14 mouse cellular contexts compared by ENCODE assay signal in genomic region chr15:12340536-12341400, GRCm38 (mm10). TPM values are rescaled to one million over a fixed set of nuclear protein-coding genes. Genes with fewer than 3 reads are reported as not detected.
A peak's percentile ranks its signal among the peaks of the same experiment; 100 is the strongest.
DNase-seq lines count a peak whose midpoint lies in the region; ATAC-seq and TF ChIP-seq lines count a peak whose summit lies in the region.
"Had no signal": no experiment of that assay in that cellular context is flagged by ENCODE, and none has a peak within 500 bp of the region (broad histone marks: within the 10 kb centered on the region; RNA-seq: fewer than 3 reads in every experiment).

No protein-coding gene starts in this region.

- TF ChIP-seq EP300 in lung, postnatal 0 days (IDR thresholded peaks at IDR 0.05), result no peak

- peak; percentile 13 for DNase-seq in embryo, embryonic 10.5 days (ENCODE audit: low spot score)
- DNase-seq in embryo, embryonic 11 days, result no peak
- no peak for DNase-seq in hindbrain, postnatal 0 days (ENCODE audit: low spot score)
- DNase-seq in lung, postnatal 0 days (ENCODE audit: low spot score), result no peak
- DNase-seq in ovary, postnatal 36 days (ENCODE audit: low spot score), result no peak
- DNase-seq: cerebellum, adult 18-20 months; kidney, adult 9 months; thymus, postnatal 25 days had no signal

- H3K4me2 ChIP-seq in hindbrain, embryonic 13.5 days, result no peak overlapping the region
- no peak overlapping the region for H3K4me2 ChIP-seq in hindbrain, postnatal 0 days (ENCODE audit: low read depth, low read length)
- H3K4me2 ChIP-seq in lung, postnatal 0 days (replicated peaks; ENCODE audit: low read depth, low read length), result no peak overlapping the region
- H3K4me2 ChIP-seq: lung, embryonic 15.5 days had no signal

- no peaks in the 10 kb centered on the region for H3K27me3 ChIP-seq in hindbrain, embryonic 13.5 days
- no peaks in the 10 kb centered on the region for H3K27me3 ChIP-seq in hindbrain, postnatal 0 days (ENCODE audit: insufficient read depth, low read length)
- no peaks in the 10 kb centered on the region for H3K27me3 ChIP-seq in erythroblast, embryonic 14.5 days (ENCODE audit: control insufficient read depth)
- H3K27me3 ChIP-seq in lung, postnatal 0 days (replicated peaks; ENCODE audit: insufficient read depth, low read length), result no peaks in the 10 kb centered on the region
- H3K27me3 ChIP-seq: lung, embryonic 15.5 days had no signal

- no peak for TF ChIP-seq CTCF in hindbrain, postnatal 0 days (IDR thresholded peaks at IDR 0.05; ENCODE audit: low read depth)
- no peak for TF ChIP-seq CTCF in lung, postnatal 0 days (IDR thresholded peaks at IDR 0.05)

- peaks cover 22% of the 10 kb centered on the region for H3K36me3 ChIP-seq in hindbrain, embryonic 13.5 days
- peaks cover 5% of the 10 kb centered on the region; the same call in 1 of the 2 replicates for H3K36me3 ChIP-seq in hindbrain, postnatal 0 days (ENCODE audit: insufficient read depth, low read length)
- peaks cover 52% of the 10 kb centered on the region for H3K36me3 ChIP-seq in erythroblast, embryonic 14.5 days (ENCODE audit: control insufficient read depth)
- no peaks in the 10 kb centered on the region; the same call in 1 of the 2 replicates for H3K36me3 ChIP-seq in lung, postnatal 0 days (ENCODE audit: insufficient read depth, low read length)

- H3K9me3 ChIP-seq in hindbrain, embryonic 13.5 days, result no peaks in the 10 kb centered on the region
- no peaks in the 10 kb centered on the region for H3K9me3 ChIP-seq in hindbrain, postnatal 0 days (ENCODE audit: low read length)
- no peaks in the 10 kb centered on the region for H3K9me3 ChIP-seq in erythroblast, embryonic 14.5 days (ENCODE audit: control insufficient read depth, low read length)
- no peaks in the 10 kb centered on the region for H3K9me3 ChIP-seq in lung, postnatal 0 days (ENCODE audit: low read length)
- H3K9me3 ChIP-seq: lung, embryonic 15.5 days had no signal

- no peak overlapping the region for H3K4me3 ChIP-seq in hindbrain, embryonic 13.5 days
- no peak overlapping the region for H3K4me3 ChIP-seq in hindbrain, postnatal 0 days (ENCODE audit: low read length)
- H3K4me3 ChIP-seq in erythroblast, embryonic 14.5 days (replicated peaks), result peak overlapping the region; percentile 51
- no peak overlapping the region for H3K4me3 ChIP-seq in lung, postnatal 0 days (ENCODE audit: low read depth, low read length)
- H3K4me3 ChIP-seq: layer of hippocampus, adult 2 months; lung, embryonic 15.5 days had no signal

- 44% methylated on average over 5 of the region's 5 CpGs for WGBS in hindbrain, embryonic 13.5 days
- WGBS in hindbrain, postnatal 0 days, result 36% methylated on average over 5 of the region's 5 CpGs
- 68% methylated on average over 5 of the region's 5 CpGs for WGBS in lung, postnatal 0 days

- peak overlapping the region; percentile 58 for H3K27ac ChIP-seq in hindbrain, embryonic 13.5 days
- no peak overlapping the region for H3K27ac ChIP-seq in hindbrain, postnatal 0 days
- no peak overlapping the region for H3K27ac ChIP-seq in lung, postnatal 0 days (ENCODE audit: low read length)
- H3K27ac ChIP-seq: layer of hippocampus, adult 2 months; lung, embryonic 15.5 days had no signal

- no peak overlapping the region for H3K9ac ChIP-seq in hindbrain, embryonic 13.5 days
- no peak overlapping the region for H3K9ac ChIP-seq in hindbrain, postnatal 0 days (replicated peaks; ENCODE audit: low read length)
- H3K9ac ChIP-seq in lung, postnatal 0 days (replicated peaks; ENCODE audit: low read depth), result no peak overlapping the region
- H3K9ac ChIP-seq: lung, embryonic 15.5 days had no signal

- ATAC-seq in hindbrain, embryonic 13.5 days (ENCODE audit: low FRiP score), result no peak
- no peak for ATAC-seq in hindbrain, postnatal 0 days
- ATAC-seq in megakaryocyte progenitor cell, adult 5-6 weeks (replicated peaks; ENCODE audit: poor library complexity), result peak; percentile 30
- no peak for ATAC-seq in lung, postnatal 0 days

- H3K4me1 ChIP-seq in hindbrain, embryonic 13.5 days (replicated peaks), result peaks cover 13% of the 10 kb centered on the region
- H3K4me1 ChIP-seq in hindbrain, postnatal 0 days (ENCODE audit: insufficient read depth, low read length), result peaks cover 3% of the 10 kb centered on the region; the same call in 1 of the 2 replicates
- peaks cover 71% of the 10 kb centered on the region for H3K4me1 ChIP-seq in erythroblast, embryonic 14.5 days (ENCODE audit: control insufficient read depth)
- H3K4me1 ChIP-seq in lung, postnatal 0 days (ENCODE audit: insufficient read depth, low read depth, low read length), result no peaks in the 10 kb centered on the region

RNA-seq across cellular contexts. Expression of gene 1810049J17Rik, which starts 19.1 kb away (rescaled TPM):
- not detected in 2 replicates for polyA plus RNA-seq in hindbrain, embryonic 13.5 days (2015; fragmentation: Nextera tagmentation; extraction: Ambion mirVana)
- total RNA-seq in hindbrain, postnatal 0 days (2014; rRNA removed), result not detected in 2 replicates
- polyA plus RNA-seq in hindbrain, postnatal 0 days (2015; fragmentation: Nextera tagmentation; extraction: Ambion mirVana), result 1.4 and 1.8 TPM in 2 replicates
- polyA plus RNA-seq in erythroblast, embryonic 14.5 days (2012), result not detected in 2 replicates
- total RNA-seq in megakaryocyte progenitor cell, adult 5-6 weeks (2015), result not detected in 2 replicates
- total RNA-seq in megakaryocyte progenitor cell, adult 5-6 weeks (2017), result 0.58 TPM in 1 of 2 replicates, not detected in the other
- polyA plus RNA-seq in lung, postnatal 0 days (2015; fragmentation: Nextera tagmentation; extraction: Ambion mirVana), result 0.33 and 1.1 TPM in 2 replicates
- polyA plus RNA-seq: hindbrain, embryonic 11.5 days had no signal

RNA-seq across cellular contexts. Expression of gene Golph3, which starts 19.5 kb away (rescaled TPM):
- 67.1 and 75.1 TPM in 2 replicates for polyA plus RNA-seq in hindbrain, embryonic 13.5 days (2015; fragmentation: Nextera tagmentation; extraction: Ambion mirVana)
- total RNA-seq in hindbrain, postnatal 0 days (2014; rRNA removed), result 132 and 134 TPM in 2 replicates
- polyA plus RNA-seq in hindbrain, postnatal 0 days (2015; fragmentation: Nextera tagmentation; extraction: Ambion mirVana), result 59.5 and 63.6 TPM in 2 replicates
- polyA plus RNA-seq in erythroblast, embryonic 14.5 days (2012), result 20.6 and 30.2 TPM in 2 replicates
- total RNA-seq in megakaryocyte progenitor cell, adult 5-6 weeks (2015), result 110 and 118 TPM in 2 replicates
- total RNA-seq in megakaryocyte progenitor cell, adult 5-6 weeks (2017), result 86.6 and 94.4 TPM in 2 replicates
- 79.4 and 85.9 TPM in 2 replicates for polyA plus RNA-seq in lung, postnatal 0 days (2015; fragmentation: Nextera tagmentation; extraction: Ambion mirVana)
